Mouse (Mus musculus) bone marrow, adult 2 months (tissue): Measurements from ENCODE around the gene Srrm4. TPM values are rescaled to one million over a fixed set of nuclear protein-coding genes. Genes with fewer than 3 reads are reported as not detected.

Experiments used
- H3K27ac ChIP-seq: fragments of 200-500 bp; 2 replicates; pipeline ENCODE4 v1.5.1; 2012; ENCODE audit warnings: low read depth, mild to moderate bottlenecking, control low read depth, inconsistent platforms, low read length; ENCODE audit not compliant: control insufficient read depth, poor library complexity, insufficient read depth
- H3K4me1 ChIP-seq: fragments of 200-500 bp; 2 replicates; pipeline ENCODE4 v1.6.1; 2011; ENCODE audit warnings: low read length; ENCODE audit not compliant: control insufficient read depth, insufficient read depth
- H3K4me3 ChIP-seq: fragments of 200-500 bp; replicated peaks from 2 replicates; pipeline ENCODE3; 2011; ENCODE audit warnings: mild to moderate bottlenecking, low read depth, low read length, control low read depth; ENCODE audit not compliant: control insufficient read depth
- CTCF ChIP-seq: fragments of 200-500 bp; IDR thresholded peaks from 2 replicates; pipeline ENCODE4 v1.5.1; 2011; ENCODE audit warnings: low read length, control low read depth; ENCODE audit not compliant: control insufficient read depth, insufficient read depth
- POLR2A ChIP-seq: fragments of 200-500 bp; IDR thresholded peaks from 2 replicates; pipeline ENCODE4 v1.6.1; 2011; ENCODE audit warnings: low read depth, mild to moderate bottlenecking, control low read depth, low read length, borderline replicate concordance; ENCODE audit not compliant: control insufficient read depth
- WGBS: fragments of 180-500 bp; shearing (Covaris S2); methylation state at CpG from one replicate; pipeline ENCODE4 v1.1.7; 2018; 5-methylcytosine and 5-hydroxymethylcytosine counted together
- polyA plus RNA-seq: library from polyadenylated mRNA; stranded (reverse); fragments of >200 nt; gene quantifications from 2 replicates; pipeline ENCODE4 v1.2.4, GENCODE M21; 2011; ENCODE audit warnings: low replicate concordance; ENCODE audit not compliant: missing spikeins, insufficient read depth, insufficient read length

Srrm4 gene
- polyA plus RNA-seq, 1 experiment, result 0.30 TPM

DNA sequence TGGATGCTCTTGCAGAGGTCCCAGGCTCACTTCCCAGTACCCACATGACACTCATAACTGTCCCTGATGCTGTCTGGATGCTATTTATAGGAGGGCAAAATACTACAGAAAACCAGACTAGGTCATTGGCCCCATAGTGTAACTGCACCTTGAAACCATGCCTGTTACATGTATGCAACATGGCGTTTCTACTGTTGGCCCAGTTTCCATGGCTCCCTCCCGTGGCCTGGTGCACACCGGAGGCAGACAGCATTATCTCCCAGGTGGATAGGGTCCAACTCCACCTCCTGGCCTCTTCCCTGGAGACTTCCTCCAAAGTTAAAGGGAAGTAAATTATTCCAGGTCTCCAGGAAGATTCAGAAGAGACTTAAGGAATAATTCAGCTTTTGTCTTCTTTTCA is 27.2 kb downstream of the Srrm4 start:
- no peak overlapping the region for H3K4me3 ChIP-seq
- WGBS, result 63% methylated on average over 3 of the region's 3 CpGs
- no peak for TF ChIP-seq CTCF
- no peak for TF ChIP-seq POLR2A
- H3K4me1 ChIP-seq, result no peaks in the 10 kb centered on the region
- no peak overlapping the region for H3K27ac ChIP-seq

DNA sequence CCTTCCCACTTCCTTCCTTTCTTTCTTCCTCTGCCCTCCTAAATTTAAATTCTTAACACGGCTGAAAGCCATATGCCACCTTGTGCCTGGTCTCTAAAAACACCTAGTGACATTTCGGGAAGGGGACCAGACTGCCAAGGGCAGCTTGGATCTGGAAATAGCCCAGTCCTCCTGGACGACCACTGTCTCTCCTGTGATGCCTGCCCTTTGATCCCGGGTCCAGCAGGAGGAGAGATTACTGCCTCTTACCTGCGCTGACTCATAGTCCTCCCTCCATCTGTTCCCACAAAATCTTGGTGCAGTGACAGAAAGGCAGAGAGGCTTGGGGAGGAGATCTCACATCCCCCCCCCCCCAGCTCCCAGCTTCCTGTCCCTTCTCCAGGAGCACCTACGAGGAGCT is 27.9 kb downstream of the Srrm4 start:
- no peak for TF ChIP-seq CTCF
- TF ChIP-seq POLR2A, result no peak
- Histone ChIP-seq H3K4me1 (no peaks in the 10 kb centered on the region), H3K27ac (no peak overlapping the region), H3K4me3 (no peak overlapping the region)
- 43% methylated on average over 6 of the region's 6 CpGs for WGBS

DNA sequence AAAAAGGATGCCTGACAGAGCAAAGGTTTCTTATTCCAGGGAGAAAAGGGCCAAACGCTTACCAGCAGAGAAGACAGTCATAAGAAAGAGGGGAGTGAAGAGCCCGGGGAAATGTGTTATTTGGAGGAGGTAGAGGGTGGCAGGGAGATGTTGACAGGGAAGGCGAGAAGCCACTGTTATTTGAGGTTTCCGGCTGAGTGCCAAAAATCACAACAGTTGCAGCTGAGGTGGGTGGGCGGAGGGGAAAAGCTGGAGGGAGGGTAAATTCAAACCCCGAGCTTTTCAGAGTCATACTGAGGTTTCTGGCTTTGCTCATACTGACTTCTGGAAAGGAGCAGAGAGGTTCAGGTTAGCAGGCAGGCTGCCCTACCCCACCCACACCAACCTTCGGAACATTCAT is 32.5 kb downstream of the Srrm4 start:
- no peak overlapping the region for H3K4me3 ChIP-seq
- H3K4me1 ChIP-seq, result no peaks in the 10 kb centered on the region
- H3K27ac ChIP-seq, result no peak overlapping the region
- 62% methylated on average over 7 of the region's 7 CpGs for WGBS
- TF ChIP-seq CTCF (no peak), POLR2A (no peak)

DNA sequence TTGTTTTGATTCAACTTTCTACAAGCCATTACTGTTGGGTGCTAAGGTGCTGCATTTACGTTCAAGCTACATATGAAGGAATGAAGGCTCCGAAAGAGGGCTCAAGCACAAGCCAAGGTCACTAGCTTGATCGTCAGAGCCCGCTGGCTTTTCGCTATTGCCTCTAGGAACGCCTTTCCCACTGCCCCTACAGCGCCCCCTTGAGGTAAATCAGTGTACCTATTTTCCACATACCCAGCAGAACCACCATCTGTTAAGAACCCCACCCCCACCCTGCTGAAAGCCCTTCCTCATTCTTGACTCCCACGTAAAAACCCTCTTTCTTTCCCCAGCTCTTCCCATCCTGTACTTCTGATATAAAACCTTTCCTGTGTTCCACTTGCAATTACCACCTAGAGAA is 35.0 kb downstream of the Srrm4 start:
- no peak overlapping the region for H3K4me3 ChIP-seq
- H3K4me1 ChIP-seq, result no peaks in the 10 kb centered on the region
- 40% methylated on average over 8 of the region's 8 CpGs for WGBS
- no peak overlapping the region for H3K27ac ChIP-seq
- TF ChIP-seq CTCF, result no peak
- no peak for TF ChIP-seq POLR2A

DNA sequence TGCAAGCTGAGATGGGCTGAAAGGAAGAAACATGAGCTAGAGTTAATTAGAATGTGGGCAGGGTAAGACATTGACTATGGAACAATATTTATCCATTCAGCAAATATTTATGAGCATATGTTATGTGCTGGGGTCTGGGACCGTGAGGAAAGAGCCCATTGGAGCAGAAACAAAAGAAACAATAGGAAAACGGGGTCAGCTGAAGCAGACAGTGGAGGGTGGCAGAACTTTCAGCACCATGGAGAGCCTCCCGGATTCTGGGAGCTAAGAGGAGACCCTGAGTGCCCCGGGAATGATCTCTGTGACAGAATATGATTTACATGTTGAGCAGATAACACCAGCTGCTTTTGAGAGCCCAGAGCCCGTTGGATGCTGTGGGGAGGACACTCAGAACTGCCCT is 37.7 kb downstream of the Srrm4 start:
- WGBS, result 14% methylated on average over 5 of the region's 5 CpGs
- no peak overlapping the region for H3K4me3 ChIP-seq
- TF ChIP-seq CTCF, result no peak
- TF ChIP-seq POLR2A, result no peak

DNA sequence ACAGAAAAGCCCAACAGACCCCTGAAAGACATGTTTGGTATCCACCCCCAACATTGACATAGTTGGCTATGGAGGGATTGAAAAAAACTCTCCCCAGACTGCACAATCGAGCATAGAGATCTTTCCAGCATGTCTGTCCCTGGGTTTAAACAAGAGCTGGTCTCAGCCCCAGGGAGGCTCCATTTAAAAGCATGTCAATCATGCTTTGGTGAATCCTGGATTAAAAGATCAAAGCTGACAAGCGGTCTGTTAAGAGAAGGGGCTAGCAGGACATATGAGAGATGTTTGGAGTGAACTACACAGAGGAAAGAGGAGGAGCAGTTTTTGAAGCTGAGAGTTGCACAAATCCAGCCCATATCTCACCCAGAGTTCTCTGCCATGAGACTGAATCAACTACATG is 38.5 kb downstream of the Srrm4 start:
- WGBS, result 54% methylated on average over 2 of the region's 2 CpGs
- no peaks in the 10 kb centered on the region for H3K4me1 ChIP-seq
- no peak overlapping the region for H3K4me3 ChIP-seq
- no peak overlapping the region for H3K27ac ChIP-seq
- TF ChIP-seq CTCF, result no peak

More for the DNA sequence above, 37.7 kb downstream of the Srrm4 start:
- no peaks in the 10 kb centered on the region for H3K4me1 ChIP-seq
- H3K27ac ChIP-seq, result no peak overlapping the region

DNA sequence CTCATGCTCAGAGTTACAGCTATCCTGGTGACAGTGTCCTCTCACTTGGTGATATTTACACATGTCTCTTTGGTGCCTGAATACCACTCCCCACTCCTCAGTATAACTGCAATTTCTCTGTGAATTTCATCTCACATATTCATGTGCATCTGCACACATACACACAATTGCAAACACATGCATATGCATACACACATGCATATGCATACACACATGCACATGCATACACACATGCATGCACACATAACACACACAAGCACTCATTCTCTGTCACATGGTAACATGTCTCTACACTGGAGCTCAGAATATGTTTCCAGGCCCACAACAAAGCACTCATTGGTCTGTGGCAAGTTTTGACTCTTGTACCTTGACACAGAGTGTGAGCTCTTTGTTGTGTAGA is 39.0 kb downstream of the Srrm4 start:
- TF ChIP-seq POLR2A (no peak), CTCF (no peak)
- H3K4me1 ChIP-seq, result no peaks in the 10 kb centered on the region
- no peak overlapping the region for H3K27ac ChIP-seq
- H3K4me3 ChIP-seq, result no peak overlapping the region

DNA sequence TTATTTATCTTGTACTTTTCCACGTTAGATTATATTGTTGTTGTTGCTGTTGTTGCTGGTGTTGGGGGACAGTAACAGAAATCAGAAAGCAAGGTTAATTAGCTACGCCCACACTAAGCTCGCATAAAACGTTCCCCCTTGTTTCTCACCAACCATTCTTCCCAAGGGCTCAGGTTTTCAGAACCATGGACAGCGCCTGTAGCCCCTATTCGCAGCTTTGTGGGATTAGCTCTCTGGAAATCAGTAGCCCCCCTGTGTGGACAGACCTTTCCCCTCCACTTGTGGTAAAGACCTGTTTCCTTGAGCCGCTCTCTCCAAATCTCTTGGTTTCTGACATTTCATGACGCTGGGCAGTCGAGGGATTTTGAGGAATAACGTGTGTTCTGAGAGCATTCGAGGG is 45.9 kb downstream of the Srrm4 start:
- TF ChIP-seq CTCF, result no peak
- TF ChIP-seq POLR2A, result no peak
- no peaks in the 10 kb centered on the region for H3K4me1 ChIP-seq
- no peak overlapping the region for H3K4me3 ChIP-seq
- H3K27ac ChIP-seq, result no peak overlapping the region
- WGBS, result 42% methylated on average over 11 of the region's 11 CpGs

DNA sequence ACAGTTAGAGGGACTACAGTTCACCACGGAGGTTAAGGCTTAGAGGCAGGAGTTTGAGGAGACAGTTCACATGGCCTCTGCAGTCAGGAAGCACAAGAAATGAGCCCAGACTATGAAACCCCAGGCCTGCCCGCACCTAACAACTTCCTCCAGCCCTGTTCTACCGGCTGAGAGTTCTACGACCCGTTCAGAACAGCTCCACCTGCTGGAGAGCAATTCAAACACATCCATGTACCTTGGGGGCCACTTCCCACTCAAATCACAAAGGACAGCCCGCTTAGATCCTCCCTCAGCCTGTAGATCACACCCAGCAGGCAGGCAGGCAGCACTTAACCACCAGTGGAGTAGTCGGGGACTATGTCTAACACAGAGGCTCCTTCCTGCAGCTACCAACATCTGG is 49.3 kb downstream of the Srrm4 start:
- TF ChIP-seq POLR2A, result no peak
- no peak for TF ChIP-seq CTCF
- H3K4me3 ChIP-seq, result no peak overlapping the region
- 54% methylated on average over 7 of the region's 7 CpGs for WGBS
- no peaks in the 10 kb centered on the region for H3K4me1 ChIP-seq
- no peak overlapping the region for H3K27ac ChIP-seq

DNA sequence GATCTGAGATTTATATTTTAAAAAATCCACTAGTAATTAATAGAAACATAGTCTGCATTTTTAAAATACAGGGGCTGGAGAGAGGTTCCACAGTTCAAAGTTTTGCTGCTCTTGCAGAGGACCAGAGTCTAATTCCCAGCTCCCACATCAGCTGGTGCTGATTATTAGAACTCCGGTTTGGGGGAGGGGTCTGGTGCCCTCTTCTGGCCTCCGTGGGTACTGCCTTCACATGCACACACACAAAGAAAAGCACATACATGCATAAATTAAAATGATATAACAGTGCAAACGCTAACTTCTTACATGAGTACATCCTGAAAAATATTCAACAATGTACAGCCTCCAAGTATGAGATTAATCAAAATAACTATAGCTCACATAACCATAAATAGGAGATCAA is 50.5 kb downstream of the Srrm4 start:
- 73% methylated on average over 3 of the region's 3 CpGs for WGBS
- Histone ChIP-seq H3K27ac (no peak overlapping the region), H3K4me1 (no peaks in the 10 kb centered on the region), H3K4me3 (no peak overlapping the region)
- TF ChIP-seq POLR2A (no peak), CTCF (peak; percentile 25; the same call in 1 of the 2 replicates)
